Mouse (Mus musculus) embryonic facial prominence, embryonic 11.5 days (tissue): Measurements from ENCODE around the gene Slc24a4. TPM values are rescaled to one million over a fixed set of nuclear protein-coding genes. Genes with fewer than 3 reads are reported as not detected.

Source experiments
- ATAC-seq: fragments of 200-750 bp; cut with Nextera tagmentation; replicated peaks from 2 replicates; pipeline ENCODE4 v1.8.0; 2017; ENCODE audit warnings: low read depth; ENCODE audit not compliant: insufficient number of reproducible peaks, low FRiP score, low TSS enrichment
- DNase-seq: peaks from one replicate; pipeline ENCODE4 v3.0.0-alpha.2; 2015; ENCODE audit warnings: low spot score
- H3K27ac ChIP-seq: fragments of 300-500 bp; sonication (generic); replicated peaks from 2 replicates; pipeline ENCODE4 v1.5.1; 2014; ENCODE audit warnings: mild to moderate bottlenecking, low read depth, low read length, control low read depth
- H3K27me3 ChIP-seq: fragments of 300-500 bp; sonication (generic); 2 replicates; pipeline ENCODE4 v1.6.1; 2014; ENCODE audit warnings: mild to moderate bottlenecking, low read length, moderate library complexity, mixed read lengths; ENCODE audit not compliant: control insufficient read depth, insufficient read depth
- H3K36me3 ChIP-seq: fragments of 300-500 bp; sonication (generic); replicated peaks from 2 replicates; pipeline ENCODE4 v1.6.1; 2014; ENCODE audit warnings: low read depth, mild to moderate bottlenecking, low read length, moderate library complexity, mixed read lengths; ENCODE audit not compliant: control insufficient read depth, insufficient read depth
- H3K4me1 ChIP-seq: fragments of 300-500 bp; sonication (generic); 2 replicates; pipeline ENCODE4 v1.6.1; 2014; ENCODE audit warnings: low read length, mixed read lengths; ENCODE audit not compliant: control insufficient read depth, insufficient read depth
- H3K4me2 ChIP-seq: fragments of 300-500 bp; sonication (generic); 2 replicates; pipeline ENCODE4 v1.6.1; 2014; ENCODE audit warnings: low read depth, mild to moderate bottlenecking, control low read depth, low read length, moderate library complexity
- H3K4me3 ChIP-seq: fragments of 300-500 bp; sonication (generic); 2 replicates; pipeline ENCODE4 v1.5.1; 2014; ENCODE audit warnings: low read depth, low read length, control low read depth
- H3K9ac ChIP-seq: fragments of 300-500 bp; sonication (generic); replicated peaks from 2 replicates; pipeline ENCODE4 v1.6.1; 2014; ENCODE audit warnings: mild to moderate bottlenecking, control low read depth, low read length
- H3K9me3 ChIP-seq: fragments of 300-500 bp; sonication (generic); replicated peaks from 2 replicates; pipeline ENCODE4 v1.6.1; 2016; ENCODE audit warnings: mild to moderate bottlenecking, low read length, inconsistent platforms, mixed read lengths; ENCODE audit not compliant: control insufficient read depth
- WGBS: fragments of 180-500 bp; shearing (Covaris S2); extraction: QIAGEN DNeasy Blood & Tissue Kit; methylation state at CpG from one replicate; pipeline ENCODE4 v1.1.7; 2014; 5-methylcytosine and 5-hydroxymethylcytosine counted together
- polyA plus RNA-seq: library from polyadenylated mRNA; unstranded; fragments of >200 nt; fragmentation: Nextera tagmentation; extraction: Ambion mirVana; gene quantifications from 2 replicates; pipeline ENCODE4 v1.2.1, GENCODE M21; 2014

The Slc24a4 gene
- 0.04 and 0.24 TPM in 2 replicates for polyA plus RNA-seq

GRCm38 (mm10) chr12:102128081-102128790 is at the start of gene Slc24a4:
Slc24a4 (plus strand) TSS chr12:102128733.
- peaks cover 39% of the 10 kb centered on the region for H3K27me3 ChIP-seq
- 2% methylated on average over 29 of the region's 34 CpGs for WGBS
- peak within 1 kb of the TSS; percentile 97 for H3K4me2 ChIP-seq
- H3K9me3 ChIP-seq: no peaks in the 10 kb centered on the region
- DNase-seq (peak; percentile 7), ATAC-seq (peak; percentile 26; the same call in 1 of the 2 replicates)
- peak within 1 kb of the TSS; percentile 47 for H3K4me3 ChIP-seq
- no peaks in the 10 kb centered on the region for H3K36me3 ChIP-seq
- no peak within 1 kb of the TSS for H3K27ac ChIP-seq
- peak within 1 kb of the TSS; percentile 45 for H3K9ac ChIP-seq
- peaks cover 3% of the 10 kb centered on the region; the same call in 1 of the 2 replicates for H3K4me1 ChIP-seq

- no peak for DNase-seq
- Histone ChIP-seq H3K9ac (no peak overlapping the region), H3K9me3 (no peaks in the 10 kb centered on the region), H3K36me3 (no peaks in the 10 kb centered on the region), H3K27me3 (no peaks in the 10 kb centered on the region), H3K27ac (no peak overlapping the region), H3K4me1 (no peaks in the 10 kb centered on the region), H3K4me3 (no peak overlapping the region), H3K4me2 (no peak overlapping the region)
- no peak for ATAC-seq
- 75% methylated on average over 13 of the region's 13 CpGs for WGBS
Observed at GRCm38 (mm10) chr12:102082648-102083425, 45.7 kb upstream of the Slc24a4 start.

GRCm38 (mm10) chr12:102090535-102090934 is 38.0 kb upstream of the Slc24a4 start:
- ATAC-seq (no peak), DNase-seq (no peak)
- Histone ChIP-seq H3K9ac (no peak overlapping the region), H3K4me2 (no peak overlapping the region), H3K27ac (no peak overlapping the region), H3K36me3 (no peaks in the 10 kb centered on the region), H3K9me3 (no peaks in the 10 kb centered on the region), H3K4me3 (no peak overlapping the region), H3K4me1 (no peaks in the 10 kb centered on the region), H3K27me3 (no peaks in the 10 kb centered on the region)
- WGBS: 93% methylated on average over 1 of the region's 1 CpGs

- H3K4me2 ChIP-seq: no peak overlapping the region
- H3K36me3 ChIP-seq: no peaks in the 10 kb centered on the region
- 84% methylated on average over 15 of the region's 15 CpGs for WGBS
- no peaks in the 10 kb centered on the region for H3K9me3 ChIP-seq
- no peaks in the 10 kb centered on the region for H3K4me1 ChIP-seq
- H3K27ac ChIP-seq: no peak overlapping the region
- ATAC-seq (no peak), DNase-seq (no peak)
- no peaks in the 10 kb centered on the region for H3K27me3 ChIP-seq
- no peak overlapping the region for H3K4me3 ChIP-seq
- no peak overlapping the region for H3K9ac ChIP-seq
Observed at GRCm38 (mm10) chr12:102092342-102093094, 36.0 kb upstream of the Slc24a4 start.

DNA sequence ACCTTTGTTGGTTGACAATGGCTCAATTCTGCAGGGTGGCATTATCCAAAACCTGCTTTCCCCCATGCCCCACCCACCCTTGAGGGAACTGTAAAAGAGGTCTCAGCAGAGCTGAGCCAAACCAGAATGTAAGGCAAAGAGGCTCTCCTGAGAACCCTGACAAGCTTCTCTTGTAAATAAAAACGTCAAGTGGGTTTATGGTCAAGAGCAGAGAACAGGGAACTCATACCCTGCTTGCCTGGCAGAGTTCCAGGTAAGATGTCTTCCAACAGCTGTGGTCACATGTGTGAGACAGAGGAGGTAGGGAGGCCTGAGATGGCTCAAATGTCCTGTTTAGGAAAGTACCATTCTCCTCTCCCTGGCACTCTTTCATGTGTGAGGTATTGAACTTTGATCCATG is 22.5 kb upstream of the Slc24a4 start:
- Histone ChIP-seq H3K4me3 (no peak overlapping the region), H3K27ac (no peak overlapping the region), H3K4me2 (no peak overlapping the region), H3K9me3 (no peaks in the 10 kb centered on the region), H3K9ac (no peak overlapping the region), H3K36me3 (no peaks in the 10 kb centered on the region), H3K27me3 (no peaks in the 10 kb centered on the region), H3K4me1 (no peaks in the 10 kb centered on the region)
- WGBS: 32% methylated on average over 1 of the region's 1 CpGs
- DNase-seq: no peak
- ATAC-seq: no peak

GRCm38 (mm10) chr12:102108851-102109250 is 19.7 kb upstream of the Slc24a4 start:
- no peaks in the 10 kb centered on the region for H3K9me3 ChIP-seq
- no peaks in the 10 kb centered on the region for H3K27me3 ChIP-seq
- no peak overlapping the region for H3K27ac ChIP-seq
- H3K9ac ChIP-seq: no peak overlapping the region
- H3K4me1 ChIP-seq: no peaks in the 10 kb centered on the region
- H3K4me2 ChIP-seq: no peak overlapping the region
- DNase-seq (no peak), ATAC-seq (no peak)
- H3K4me3 ChIP-seq: no peak overlapping the region
- H3K36me3 ChIP-seq: no peaks in the 10 kb centered on the region

- Histone ChIP-seq H3K4me1 (no peaks in the 10 kb centered on the region), H3K9me3 (no peaks in the 10 kb centered on the region), H3K9ac (no peak overlapping the region), H3K4me2 (no peak overlapping the region), H3K27me3 (no peaks in the 10 kb centered on the region), H3K36me3 (no peaks in the 10 kb centered on the region), H3K27ac (no peak overlapping the region), H3K4me3 (no peak overlapping the region)
- DNase-seq: peak; percentile 26
- ATAC-seq: no peak
- WGBS: 56% methylated on average over 4 of the region's 4 CpGs
Observed at GRCm38 (mm10) chr12:102112491-102112890, 16.0 kb upstream of the Slc24a4 start.
